Mouse (Mus musculus) limb, embryonic 13.5 days (tissue): Measurements from ENCODE around the gene Bcam. TPM values are rescaled to one million over a fixed set of nuclear protein-coding genes. Genes with fewer than 3 reads are reported as not detected.

Experiments used
- ATAC-seq: fragments of 200-750 bp; cut with Nextera tagmentation; 2 replicates; pipeline ENCODE4 v1.8.0; 2017; ENCODE audit warnings: low read depth, moderate number of reproducible peaks, moderate TSS enrichment; ENCODE audit not compliant: low FRiP score
- H3K27ac ChIP-seq: fragments of 300-500 bp; sonication (generic); 2 replicates; pipeline ENCODE4 v1.5.1; 2015; ENCODE audit warnings: inconsistent platforms, mild to moderate bottlenecking, moderate library complexity
- H3K27me3 ChIP-seq: fragments of 300-500 bp; sonication (generic); 2 replicates; pipeline ENCODE4 v1.6.1; 2015; ENCODE audit warnings: mild to moderate bottlenecking, inconsistent platforms
- H3K36me3 ChIP-seq: fragments of 300-500 bp; sonication (generic); 2 replicates; pipeline ENCODE4 v1.6.1; 2015; ENCODE audit warnings: inconsistent platforms, mild to moderate bottlenecking, moderate library complexity
- H3K4me1 ChIP-seq: fragments of 300-500 bp; sonication (generic); 2 replicates; pipeline ENCODE4 v1.6.1; 2015; ENCODE audit warnings: inconsistent platforms
- H3K4me2 ChIP-seq: fragments of 300-500 bp; sonication (generic); replicated peaks from 2 replicates; pipeline ENCODE4 v1.6.1; 2015; ENCODE audit warnings: inconsistent platforms, mild to moderate bottlenecking, moderate library complexity
- H3K4me3 ChIP-seq: fragments of 300-500 bp; sonication (generic); 2 replicates; pipeline ENCODE4 v1.5.1; 2015; ENCODE audit warnings: moderate library complexity, mild to moderate bottlenecking, inconsistent platforms
- H3K9ac ChIP-seq: fragments of 300-500 bp; sonication (generic); 2 replicates; pipeline ENCODE4 v1.6.1; 2015; ENCODE audit warnings: mild to moderate bottlenecking, inconsistent platforms
- H3K9me3 ChIP-seq: fragments of 300-500 bp; sonication (generic); 2 replicates; pipeline ENCODE4 v1.6.1; 2016; ENCODE audit warnings: inconsistent platforms
- WGBS: fragments of 180-500 bp; shearing (Covaris S2); methylation state at CpG from one replicate; pipeline ENCODE4 v1.1.7; 2015; 5-methylcytosine and 5-hydroxymethylcytosine counted together
- polyA plus RNA-seq: library from polyadenylated mRNA; unstranded; fragments of >200 nt; fragmentation: Nextera tagmentation; extraction: Ambion mirVana; gene quantifications from 2 replicates; pipeline ENCODE4 v1.2.1, GENCODE M21; 2015

The Bcam gene
- polyA plus RNA-seq, 1 experiment from 2014 or later, result 72.7 TPM

- H3K9ac ChIP-seq, result peak overlapping the region; percentile 92
- WGBS, result under 1% methylated on average over 45 of the region's 46 CpGs
- no peaks in the 10 kb centered on the region for H3K27me3 ChIP-seq
- H3K4me2 ChIP-seq, result peak overlapping the region; percentile 85
- H3K9me3 ChIP-seq, result no peaks in the 10 kb centered on the region
- H3K27ac ChIP-seq, result peak overlapping the region; percentile 89
- peaks cover 44% of the 10 kb centered on the region for H3K4me1 ChIP-seq
- peaks cover 2% of the 10 kb centered on the region; the same call in 1 of the 2 replicates for H3K36me3 ChIP-seq
- peak overlapping the region; percentile 84 for H3K4me3 ChIP-seq
- ATAC-seq, result peak; percentile 94
Measured at GRCm38 (mm10) chr7:19749389-19750216, 21.2 kb downstream of the Bcam start.

- peak overlapping the region; percentile 89 for H3K27ac ChIP-seq
- H3K9ac ChIP-seq, result peak overlapping the region; percentile 92
- H3K4me1 ChIP-seq, result peaks cover 47% of the 10 kb centered on the region
- WGBS, result under 1% methylated on average over 32 of the region's 32 CpGs
- peaks cover 12% of the 10 kb centered on the region for H3K36me3 ChIP-seq
- no peaks in the 10 kb centered on the region for H3K27me3 ChIP-seq
- peak overlapping the region; percentile 84 for H3K4me3 ChIP-seq
- peak overlapping the region; percentile 85 for H3K4me2 ChIP-seq
- ATAC-seq, result no peak
- no peaks in the 10 kb centered on the region for H3K9me3 ChIP-seq
Measured at GRCm38 (mm10) chr7:19748219-19749195, 22.3 kb downstream of the Bcam start.

GRCm38 (mm10) chr7:19747420-19748218 lies 23.2 kb downstream of the Bcam start:
- Histone ChIP-seq H3K4me3 (peak overlapping the region; percentile 84), H3K36me3 (peaks cover 18% of the 10 kb centered on the region), H3K9ac (peak overlapping the region; percentile 92), H3K4me1 (peaks cover 47% of the 10 kb centered on the region), H3K27me3 (no peaks in the 10 kb centered on the region), H3K27ac (no peak overlapping the region), H3K9me3 (no peaks in the 10 kb centered on the region), H3K4me2 (peak overlapping the region; percentile 85)
- 3% methylated on average over 24 of the region's 25 CpGs for WGBS
- ATAC-seq, result no peak

GRCm38 (mm10) chr7:19746426-19747201 lies 24.2 kb downstream of the Bcam start:
- Histone ChIP-seq H3K9ac (peak overlapping the region; percentile 59), H3K27me3 (no peaks in the 10 kb centered on the region), H3K4me3 (peak overlapping the region; percentile 84), H3K9me3 (no peaks in the 10 kb centered on the region), H3K27ac (no peak overlapping the region; the same call in 1 of the 2 replicates), H3K36me3 (peaks cover 22% of the 10 kb centered on the region), H3K4me2 (peak overlapping the region; percentile 85), H3K4me1 (peaks cover 51% of the 10 kb centered on the region)
- WGBS, result 45% methylated on average over 6 of the region's 6 CpGs
- ATAC-seq, result no peak

- H3K27ac ChIP-seq, result no peak overlapping the region
- 82% methylated on average over 8 of the region's 10 CpGs for WGBS
- H3K36me3 ChIP-seq, result peaks cover 28% of the 10 kb centered on the region
- H3K4me3 ChIP-seq, result no peak overlapping the region
- H3K9ac ChIP-seq, result no peak overlapping the region
- ATAC-seq, result no peak
- H3K9me3 ChIP-seq, result no peaks in the 10 kb centered on the region
- peaks cover 54% of the 10 kb centered on the region for H3K4me1 ChIP-seq
- no peaks in the 10 kb centered on the region for H3K27me3 ChIP-seq
- no peak overlapping the region for H3K4me2 ChIP-seq
Measured at GRCm38 (mm10) chr7:19745971-19746370, 24.8 kb downstream of the Bcam start.

GRCm38 (mm10) chr7:19744590-19745385 lies 26.0 kb downstream of the Bcam start:
- Histone ChIP-seq H3K9me3 (no peaks in the 10 kb centered on the region), H3K4me3 (no peak overlapping the region), H3K9ac (peak overlapping the region; percentile 13; the same call in 1 of the 2 replicates), H3K4me2 (peak overlapping the region; percentile 23; the same call in 1 of the 2 replicates), H3K27ac (peak overlapping the region; percentile 52; the same call in 1 of the 2 replicates), H3K36me3 (peaks cover 37% of the 10 kb centered on the region), H3K27me3 (no peaks in the 10 kb centered on the region), H3K4me1 (peaks cover 48% of the 10 kb centered on the region)
- 56% methylated on average over 14 of the region's 14 CpGs for WGBS
- ATAC-seq, result no peak

GRCm38 (mm10) chr7:19743791-19744190 lies 27.0 kb downstream of the Bcam start:
- H3K36me3 ChIP-seq, result peaks cover 37% of the 10 kb centered on the region
- WGBS, result 92% methylated on average over 6 of the region's 6 CpGs
- no peak overlapping the region for H3K9ac ChIP-seq
- H3K4me3 ChIP-seq, result no peak overlapping the region
- peaks cover 48% of the 10 kb centered on the region for H3K4me1 ChIP-seq
- H3K27ac ChIP-seq, result no peak overlapping the region
- H3K9me3 ChIP-seq, result no peaks in the 10 kb centered on the region
- H3K4me2 ChIP-seq, result no peak overlapping the region
- ATAC-seq, result no peak
- H3K27me3 ChIP-seq, result no peaks in the 10 kb centered on the region

- Histone ChIP-seq H3K4me1 (peaks cover 37% of the 10 kb centered on the region), H3K9me3 (no peaks in the 10 kb centered on the region), H3K27ac (no peak overlapping the region), H3K4me2 (no peak overlapping the region), H3K9ac (no peak overlapping the region), H3K36me3 (peaks cover 47% of the 10 kb centered on the region), H3K4me3 (no peak overlapping the region), H3K27me3 (no peaks in the 10 kb centered on the region)
- WGBS, result 49% methylated on average over 5 of the region's 5 CpGs
- no peak for ATAC-seq
Measured at GRCm38 (mm10) chr7:19742468-19742867, 28.3 kb downstream of the Bcam start.

- 16% methylated on average over 8 of the region's 8 CpGs for WGBS
- Histone ChIP-seq H3K9me3 (no peaks in the 10 kb centered on the region), H3K27me3 (no peaks in the 10 kb centered on the region), H3K4me1 (peaks cover 27% of the 10 kb centered on the region), H3K36me3 (peaks cover 56% of the 10 kb centered on the region), H3K4me2 (no peak overlapping the region), H3K4me3 (no peak overlapping the region), H3K9ac (no peak overlapping the region), H3K27ac (no peak overlapping the region; the same call in 1 of the 2 replicates)
- ATAC-seq, result peak; percentile 10; the same call in 1 of the 2 replicates
Measured at GRCm38 (mm10) chr7:19741329-19742031, 29.3 kb downstream of the Bcam start.

- no peak overlapping the region for H3K4me2 ChIP-seq
- peaks cover 66% of the 10 kb centered on the region for H3K36me3 ChIP-seq
- no peak overlapping the region for H3K9ac ChIP-seq
- no peak overlapping the region for H3K4me3 ChIP-seq
- ATAC-seq, result no peak
- H3K27ac ChIP-seq, result no peak overlapping the region
- 91% methylated on average over 11 of the region's 11 CpGs for WGBS
- H3K9me3 ChIP-seq, result no peaks in the 10 kb centered on the region
- peaks cover 17% of the 10 kb centered on the region for H3K4me1 ChIP-seq
- H3K27me3 ChIP-seq, result no peaks in the 10 kb centered on the region
Measured at GRCm38 (mm10) chr7:19740269-19740668, 30.5 kb downstream of the Bcam start.
